ENCODE assay signal across 9 mouse cellular contexts in the genomic region with DNA sequence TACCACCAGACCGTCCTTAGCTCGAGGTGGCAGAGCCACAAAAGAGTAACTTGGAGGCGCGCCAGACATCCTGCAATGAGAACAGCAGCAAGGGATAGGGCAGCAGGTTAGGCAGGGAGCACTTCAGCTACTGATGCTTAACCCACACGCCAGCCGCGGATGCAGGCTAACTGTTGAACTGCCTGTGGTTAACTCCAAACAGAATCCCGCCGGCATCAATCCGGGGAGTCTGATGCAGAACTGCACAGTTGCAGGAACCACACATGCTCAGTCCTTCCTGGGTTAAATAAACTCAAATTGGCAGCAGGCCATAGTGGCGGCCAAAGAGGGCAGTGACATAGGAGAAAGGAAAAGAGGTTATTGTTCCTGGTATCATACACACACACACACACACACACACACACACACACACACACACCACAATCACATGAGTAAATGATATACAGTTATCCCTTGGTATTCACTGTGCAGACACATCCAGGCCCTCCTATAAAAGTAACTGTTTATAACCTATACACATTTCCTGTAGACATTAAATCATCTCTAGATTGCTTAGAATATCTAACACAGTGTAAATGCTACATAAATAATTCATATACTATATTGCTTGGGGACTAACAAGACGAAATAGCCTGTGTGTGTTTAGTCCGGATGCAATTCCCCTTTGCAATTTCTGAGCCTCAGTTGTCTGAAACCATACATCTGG. TPM values are rescaled to one million over a fixed set of nuclear protein-coding genes. Genes with fewer than 3 reads are reported as not detected.
DNase-seq lines count a peak whose midpoint lies in the region; TF ChIP-seq lines count a peak whose summit lies in the region.
"Had no signal": no experiment of that assay in that cellular context is flagged by ENCODE, and none has a peak within 500 bp of the region (broad histone marks: within the 10 kb centered on the region; RNA-seq: fewer than 3 reads in every experiment).

No protein-coding gene starts in this region.

- peak; percentile 15 for DNase-seq in kidney, adult 9 months
- DNase-seq in kidney, adult 11 months: no peak
- peak; percentile 73 for DNase-seq in brain, adult 2 months (ENCODE audit: low read depth, low spot score)
- DNase-seq in cerebellum, adult 2 months: peak; percentile 75 to 78
- peak; percentile 41 to 50 for DNase-seq in kidney, postnatal 4 days
- DNase-seq in frontal cortex, postnatal 10 days (ENCODE audit: low spot score in 2 of 2): no peak
- DNase-seq in spleen, postnatal 4 days (ENCODE audit: low spot score in 2 of 2): no peak
- DNase-seq in layer of hippocampus, adult 11-12 months (ENCODE audit: low spot score): no peak

- TF ChIP-seq POLR2A in cerebellum, adult 2 months (IDR thresholded peaks at IDR 0.05; ENCODE audit: borderline replicate concordance, insufficient read depth, low read length): no peak

- H3K27me3 ChIP-seq in cerebellum, adult 2 months (ENCODE audit: control insufficient read depth, insufficient read depth, low read length): no peaks in the 10 kb centered on the region
- H3K27me3 ChIP-seq: embryonic facial prominence, embryonic 12.5 days had no signal

- no peak for TF ChIP-seq CTCF in cerebellum, adult 2 months (IDR thresholded peaks at IDR 0.05; ENCODE audit: borderline replicate concordance, insufficient read depth, low read depth, low read length)

- 26% methylated on average over 13 of the region's 13 CpGs for WGBS in cerebellum, adult 2 months

- no peak overlapping the region for H3K4me3 ChIP-seq in cerebellum, adult 2 months (replicated peaks; ENCODE audit: insufficient read depth, low read depth, low read length)
- H3K4me3 ChIP-seq: embryonic facial prominence, embryonic 12.5 days had no signal

- H3K4me1 ChIP-seq in cerebellum, adult 2 months (ENCODE audit: control insufficient read depth, insufficient read depth, low read length): peaks cover 27% of the 10 kb centered on the region

- H3K27ac ChIP-seq in cerebellum, adult 2 months (ENCODE audit: insufficient read depth, low read length): peak overlapping the region; percentile 63
- H3K27ac ChIP-seq: embryonic facial prominence, embryonic 12.5 days had no signal

RNA-seq across cellular contexts. Expression of gene Scrn1, which starts 17.8 kb away (rescaled TPM):
- polyA plus RNA-seq in cerebellum, adult 2 months (2012; rRNA removed): 132 and 145 TPM in 2 replicates

RNA-seq across cellular contexts. Expression of gene Plekha8, which starts 46.4 kb away (rescaled TPM):
- polyA plus RNA-seq in cerebellum, adult 2 months (2012; rRNA removed): 11.8 and 12.1 TPM in 2 replicates

RNA-seq across cellular contexts. Expression of gene Fkbp14, which starts 48.6 kb away (rescaled TPM):
- polyA plus RNA-seq in cerebellum, adult 2 months (2012; rRNA removed): 14.8 and 15.7 TPM in 2 replicates

Comparison
In these comparisons a context has a peak if more than half of its experiments do, and no peak if none do; other contexts are left out.
1. DNase-seq: peak in kidney, adult 9 months (single experiment), brain, adult 2 months (single experiment), cerebellum, adult 2 months (2 of 2) and kidney, postnatal 4 days (2 of 2); none in kidney, adult 11 months (single experiment), frontal cortex, postnatal 10 days (0 of 2), spleen, postnatal 4 days (0 of 2) and layer of hippocampus, adult 11-12 months (single experiment).